Mouse (Mus musculus): Measurements from ENCODE around the gene Olfr237-ps1. TPM values are rescaled to one million over a fixed set of nuclear protein-coding genes. Genes with fewer than 3 reads are reported as not detected.
"Not testable (repeated sequence)": the region's sequence is repeated elsewhere in the genome, so short reads cannot be mapped to it uniquely, and the experiment has no call there.

Olfr237-ps1 gene
- total RNA-seq (2012; rRNA removed) = not detected in 2 replicates

- H3K4me1 ChIP-seq (ENCODE audit: control insufficient read depth in 2 of 2, insufficient read depth in 2 of 2, low read length in 2 of 2, poor library complexity in 1 of 2); in situ Hi-C loops (cut with MboI; ENCODE audit: low sequenced_read_pairs in 2 of 2, unreplicated experiment in 2 of 2): not testable (repeated sequence)
Measured at GRCm38 (mm10) chr6:43146267-43146666, at the start of gene Olfr237-ps1. Olfr237-ps1 (plus strand) TSS chr6:43146567.

GRCm38 (mm10) chr6:43106069-43106468, 40.3 kb upstream of the Olfr237-ps1 start, which contains the start of gene Olfr441:
Olfr441 (plus strand) TSS chr6:43106369.
- H3K4me1 ChIP-seq (ENCODE audit: control insufficient read depth in 2 of 2, insufficient read depth in 2 of 2, low read length in 2 of 2, poor library complexity in 1 of 2); H3K36me3 ChIP-seq (ENCODE audit: control insufficient read depth, insufficient read depth, low read length, poor library complexity, severe bottlenecking); DNase-seq (ENCODE audit: low read depth, low spot score); in situ Hi-C loops (cut with MboI; ENCODE audit: low sequenced_read_pairs in 2 of 2, unreplicated experiment in 2 of 2); H3K9me3 ChIP-seq (ENCODE audit: control insufficient read depth, insufficient read depth, low read depth, low read length); H3K27ac ChIP-seq (ENCODE audit: insufficient read depth, low read depth, low read length, poor library complexity, severe bottlenecking); H3K9ac ChIP-seq (ENCODE audit: insufficient read depth, low read depth, low read length, poor library complexity, severe bottlenecking); H3K4me3 ChIP-seq (ENCODE audit: insufficient read depth in 1 of 2, low read depth in 1 of 2, low read length in 2 of 2, poor library complexity in 1 of 2, severe bottlenecking in 1 of 2): not testable (repeated sequence)

More at GRCm38 (mm10) chr6:43146267-43146666, at the start of gene Olfr237-ps1:
- not testable (repeated sequence) for H3K9me3 ChIP-seq (ENCODE audit: control insufficient read depth, insufficient read depth, low read depth, low read length); H3K4me3 ChIP-seq (ENCODE audit: insufficient read depth in 1 of 2, low read depth in 1 of 2, low read length in 2 of 2, poor library complexity in 1 of 2, severe bottlenecking in 1 of 2); H3K36me3 ChIP-seq (ENCODE audit: control insufficient read depth, insufficient read depth, low read length, poor library complexity, severe bottlenecking); H3K27ac ChIP-seq (ENCODE audit: insufficient read depth, low read depth, low read length, poor library complexity, severe bottlenecking); DNase-seq (ENCODE audit: low read depth, low spot score); H3K9ac ChIP-seq (ENCODE audit: insufficient read depth, low read depth, low read length, poor library complexity, severe bottlenecking)

GRCm38 (mm10) chr6:43159502-43159901, 13.1 kb downstream of the Olfr237-ps1 start:
- no peak overlapping the region for H3K9ac ChIP-seq (ENCODE audit: insufficient read depth, low read depth, low read length, poor library complexity, severe bottlenecking)
- DNase-seq (ENCODE audit: low read depth, low spot score) = no peak
- H3K27ac ChIP-seq (ENCODE audit: insufficient read depth, low read depth, low read length, poor library complexity, severe bottlenecking) = no peak overlapping the region
- H3K4me1 ChIP-seq (ENCODE audit: control insufficient read depth in 2 of 2, insufficient read depth in 2 of 2, low read length in 2 of 2, poor library complexity in 1 of 2) = no peaks in the 10 kb centered on the region
- in situ Hi-C loops (cut with MboI; ENCODE audit: low sequenced_read_pairs in 2 of 2, unreplicated experiment in 2 of 2) = no loop called here
- H3K36me3 ChIP-seq (ENCODE audit: control insufficient read depth, insufficient read depth, low read length, poor library complexity, severe bottlenecking) = no peaks in the 10 kb centered on the region
- no peaks in the 10 kb centered on the region for H3K9me3 ChIP-seq (ENCODE audit: control insufficient read depth, insufficient read depth, low read depth, low read length)
- TF ChIP-seq ZNF384 (IDR thresholded peaks at IDR 0.05; ENCODE audit: low read depth, low read length) = no peak
- no peak for TF ChIP-seq HCFC1 (IDR thresholded peaks at IDR 0.05; ENCODE audit: borderline replicate concordance, insufficient read depth, low read length)
- TF ChIP-seq CHD2 (IDR thresholded peaks at IDR 0.05; ENCODE audit: low read depth, low read length) = no peak
- TF ChIP-seq MAFK (IDR thresholded peaks at IDR 0.05; ENCODE audit: insufficient read depth, low read depth, low read length) = no peak
- TF ChIP-seq ZC3H11A (IDR thresholded peaks at IDR 0.05; ENCODE audit: borderline replicate concordance, low read depth, low read length) = no peak
- no peak overlapping the region for H3K4me3 ChIP-seq (ENCODE audit: insufficient read depth in 1 of 2, low read depth in 1 of 2, low read length in 2 of 2, poor library complexity in 1 of 2, severe bottlenecking in 1 of 2)

- H3K4me1 ChIP-seq (ENCODE audit: control insufficient read depth in 2 of 2, insufficient read depth in 2 of 2, low read length in 2 of 2, poor library complexity in 1 of 2) = no peaks in the 10 kb centered on the region
- no peak for TF ChIP-seq MAFK (IDR thresholded peaks at IDR 0.05; ENCODE audit: insufficient read depth, low read depth, low read length)
- TF ChIP-seq CHD2 (IDR thresholded peaks at IDR 0.05; ENCODE audit: low read depth, low read length) = no peak
- no peak for TF ChIP-seq ZC3H11A (IDR thresholded peaks at IDR 0.05; ENCODE audit: borderline replicate concordance, low read depth, low read length)
- TF ChIP-seq ZNF384 (IDR thresholded peaks at IDR 0.05; ENCODE audit: low read depth, low read length) = no peak
- TF ChIP-seq HCFC1 (IDR thresholded peaks at IDR 0.05; ENCODE audit: borderline replicate concordance, insufficient read depth, low read length) = no peak
- H3K27ac ChIP-seq (ENCODE audit: insufficient read depth, low read depth, low read length, poor library complexity, severe bottlenecking) = no peak within 1 kb of the TSS
Measured at GRCm38 (mm10) chr6:43162982-43163381, 16.6 kb downstream of the Olfr237-ps1 start, which contains the start of gene Olfr437. Olfr437 (plus strand) TSS chr6:43163282.

GRCm38 (mm10) chr6:43167246-43167645, 20.9 kb downstream of the Olfr237-ps1 start:
- DNase-seq (ENCODE audit: low read depth, low spot score) = no peak
- Histone ChIP-seq H3K4me1 (ENCODE audit: control insufficient read depth in 2 of 2, insufficient read depth in 2 of 2, low read length in 2 of 2, poor library complexity in 1 of 2) (no peaks in the 10 kb centered on the region), H3K9ac (ENCODE audit: insufficient read depth, low read depth, low read length, poor library complexity, severe bottlenecking) (no peak overlapping the region), H3K9me3 (ENCODE audit: control insufficient read depth, insufficient read depth, low read depth, low read length) (no peaks in the 10 kb centered on the region), H3K27ac (ENCODE audit: insufficient read depth, low read depth, low read length, poor library complexity, severe bottlenecking) (no peak overlapping the region), H3K36me3 (ENCODE audit: control insufficient read depth, insufficient read depth, low read length, poor library complexity, severe bottlenecking) (no peaks in the 10 kb centered on the region), H3K4me3 (ENCODE audit: insufficient read depth in 1 of 2, low read depth in 1 of 2, low read length in 2 of 2, poor library complexity in 1 of 2, severe bottlenecking in 1 of 2) (no peak overlapping the region)
- no peak for TF ChIP-seq HCFC1 (IDR thresholded peaks at IDR 0.05; ENCODE audit: borderline replicate concordance, insufficient read depth, low read length)
- no peak for TF ChIP-seq CHD2 (IDR thresholded peaks at IDR 0.05; ENCODE audit: low read depth, low read length)
- TF ChIP-seq MAFK (IDR thresholded peaks at IDR 0.05; ENCODE audit: insufficient read depth, low read depth, low read length) = no peak
- no peak for TF ChIP-seq ZC3H11A (IDR thresholded peaks at IDR 0.05; ENCODE audit: borderline replicate concordance, low read depth, low read length)
- no peak for TF ChIP-seq ZNF384 (IDR thresholded peaks at IDR 0.05; ENCODE audit: low read depth, low read length)
- in situ Hi-C loops (cut with MboI; ENCODE audit: low sequenced_read_pairs in 2 of 2, unreplicated experiment in 2 of 2) = no loop called here

More at GRCm38 (mm10) chr6:43162982-43163381, 16.6 kb downstream of the Olfr237-ps1 start, which contains the start of gene Olfr437:
- no peaks in the 10 kb centered on the region for H3K36me3 ChIP-seq (ENCODE audit: control insufficient read depth, insufficient read depth, low read length, poor library complexity, severe bottlenecking)
- H3K9ac ChIP-seq (ENCODE audit: insufficient read depth, low read depth, low read length, poor library complexity, severe bottlenecking) = no peak within 1 kb of the TSS
- H3K9me3 ChIP-seq (ENCODE audit: control insufficient read depth, insufficient read depth, low read depth, low read length) = no peaks in the 10 kb centered on the region
- DNase-seq (ENCODE audit: low read depth, low spot score) = no peak
- H3K4me3 ChIP-seq (ENCODE audit: insufficient read depth in 1 of 2, low read depth in 1 of 2, low read length in 2 of 2, poor library complexity in 1 of 2, severe bottlenecking in 1 of 2) = no peak within 1 kb of the TSS
- in situ Hi-C loops (cut with MboI; ENCODE audit: low sequenced_read_pairs in 2 of 2, unreplicated experiment in 2 of 2) = no loop called here
